Mouse (Mus musculus) CH12F3 (cell line): ENCODE data around the gene Tbc1d16.
"Not testable (repeated sequence)": the region's sequence is repeated elsewhere in the genome, so short reads cannot be mapped to it uniquely, and the experiment has no call there.

Experiments used
- in situ Hi-C: fragments of 300-500 bp; cut with MboI; formaldehyde crosslinking; loops from 2 replicates; pipeline ENCODE4 v1.14.3; 2020; ENCODE audit warnings: low sequenced_read_pairs

The Tbc1d16 gene

GRCm38 (mm10) chr11:119228091-119228781 lies at the start of gene Tbc1d16, which contains the start of gene Ccdc40:
Tbc1d16 (minus strand) TSS chr11:119228499.
Ccdc40 (plus strand) TSS chr11:119228572.
- in situ Hi-C loops = no loop called here

- in situ Hi-C loops = no loop called here
These were observed 45.1 kb upstream of the Tbc1d16 start for GRCm38 (mm10) chr11:119273186-119273930.

- in situ Hi-C loops = not testable (repeated sequence)
These were observed 44.2 kb upstream of the Tbc1d16 start for GRCm38 (mm10) chr11:119272492-119272891.

- in situ Hi-C loops = no loop called here
These were observed 40.4 kb upstream of the Tbc1d16 start for GRCm38 (mm10) chr11:119268557-119269195.

GRCm38 (mm10) chr11:119267768-119268556 lies 39.7 kb upstream of the Tbc1d16 start, which contains the start of gene Gaa:
Gaa (plus strand) TSS chr11:119267887.
- in situ Hi-C loops = no loop called here

GRCm38 (mm10) chr11:119267241-119267674 lies 39.0 kb upstream of the Tbc1d16 start:
- in situ Hi-C loops = no loop called here

- in situ Hi-C loops = no loop called here
These were observed 37.5 kb upstream of the Tbc1d16 start for GRCm38 (mm10) chr11:119265811-119266210.

GRCm38 (mm10) chr11:119264413-119264812 lies 36.1 kb upstream of the Tbc1d16 start:
- in situ Hi-C loops = no loop called here

GRCm38 (mm10) chr11:119259977-119260376 lies 31.7 kb upstream of the Tbc1d16 start:
- in situ Hi-C loops = no loop called here

GRCm38 (mm10) chr11:119258572-119259322 lies 30.4 kb upstream of the Tbc1d16 start:
- in situ Hi-C loops = no loop called here

- in situ Hi-C loops = no loop called here
These were observed 29.9 kb upstream of the Tbc1d16 start for GRCm38 (mm10) chr11:119258216-119258571.

- in situ Hi-C loops = not testable (repeated sequence)
These were observed 28.3 kb upstream of the Tbc1d16 start for GRCm38 (mm10) chr11:119256557-119256956.

GRCm38 (mm10) chr11:119252854-119253541 lies 24.7 kb upstream of the Tbc1d16 start:
- in situ Hi-C loops = no loop called here

- in situ Hi-C loops = no loop called here
These were observed 22.7 kb upstream of the Tbc1d16 start for GRCm38 (mm10) chr11:119250998-119251397.

- in situ Hi-C loops = no loop called here
These were observed 20.7 kb upstream of the Tbc1d16 start for GRCm38 (mm10) chr11:119249011-119249410.

- in situ Hi-C loops = not testable (repeated sequence)
These were observed 17.2 kb upstream of the Tbc1d16 start for GRCm38 (mm10) chr11:119245543-119245942.

- in situ Hi-C loops = no loop called here
These were observed 11.2 kb upstream of the Tbc1d16 start for GRCm38 (mm10) chr11:119239480-119239879.

- in situ Hi-C loops = no loop called here
These were observed 10.0 kb upstream of the Tbc1d16 start for GRCm38 (mm10) chr11:119238305-119238721.

- in situ Hi-C loops = no loop called here
These were observed 9.4 kb upstream of the Tbc1d16 start for GRCm38 (mm10) chr11:119237568-119238304.
